Mouse (Mus musculus) embryo, embryonic 11.5 days (tissue): ENCODE results near the gene Slc4a5.

Source experiments
- DNase-seq: peaks from one replicate; pipeline ENCODE4 v3.0.0-alpha.2; 2012; ENCODE audit warnings: low read depth, low spot score

Slc4a5 gene

GRCm38 (mm10) chr6:83231486-83231885, 11.9 kb downstream of the Slc4a5 start:
- DNase-seq: no peak

- DNase-seq: no peak
Observed at GRCm38 (mm10) chr6:83233306-83233705, 13.7 kb downstream of the Slc4a5 start.

- no peak for DNase-seq
Observed at GRCm38 (mm10) chr6:83234280-83234741, 14.7 kb downstream of the Slc4a5 start.

- no peak for DNase-seq
Observed at GRCm38 (mm10) chr6:83237123-83237522, 17.5 kb downstream of the Slc4a5 start.

- no peak for DNase-seq
Observed at GRCm38 (mm10) chr6:83244422-83245061, 24.9 kb downstream of the Slc4a5 start.

GRCm38 (mm10) chr6:83245134-83245533, 25.5 kb downstream of the Slc4a5 start:
- DNase-seq: no peak

- no peak for DNase-seq
Observed at GRCm38 (mm10) chr6:83245997-83246396, 26.4 kb downstream of the Slc4a5 start.

GRCm38 (mm10) chr6:83246750-83247149, 27.1 kb downstream of the Slc4a5 start:
- DNase-seq: no peak

GRCm38 (mm10) chr6:83247153-83247552, 27.5 kb downstream of the Slc4a5 start:
- no peak for DNase-seq

- no peak for DNase-seq
Observed at GRCm38 (mm10) chr6:83254242-83254641, 34.6 kb downstream of the Slc4a5 start.

GRCm38 (mm10) chr6:83264516-83264915, 44.9 kb downstream of the Slc4a5 start:
- DNase-seq: no peak

- DNase-seq: no peak
Observed at GRCm38 (mm10) chr6:83265253-83265652, 45.6 kb downstream of the Slc4a5 start.

GRCm38 (mm10) chr6:83265653-83266052, 46.0 kb downstream of the Slc4a5 start:
- no peak for DNase-seq

- no peak for DNase-seq
Observed at GRCm38 (mm10) chr6:83267616-83268015, 48.0 kb downstream of the Slc4a5 start.

GRCm38 (mm10) chr6:83268144-83269010, 48.7 kb downstream of the Slc4a5 start:
- DNase-seq: peak; percentile 46

GRCm38 (mm10) chr6:83273733-83274132, 54.1 kb downstream of the Slc4a5 start:
- DNase-seq: no peak

GRCm38 (mm10) chr6:83277151-83277550, 57.5 kb downstream of the Slc4a5 start:
- no peak for DNase-seq

- DNase-seq: no peak
Observed at GRCm38 (mm10) chr6:83278881-83279280, 59.3 kb downstream of the Slc4a5 start.

GRCm38 (mm10) chr6:83280256-83280955, 60.8 kb downstream of the Slc4a5 start:
- no peak for DNase-seq

GRCm38 (mm10) chr6:83300447-83301229, 81.0 kb downstream of the Slc4a5 start:
- DNase-seq: no peak

GRCm38 (mm10) chr6:83301294-83301693, 81.7 kb downstream of the Slc4a5 start:
- no peak for DNase-seq
